In the genomic region with DNA sequence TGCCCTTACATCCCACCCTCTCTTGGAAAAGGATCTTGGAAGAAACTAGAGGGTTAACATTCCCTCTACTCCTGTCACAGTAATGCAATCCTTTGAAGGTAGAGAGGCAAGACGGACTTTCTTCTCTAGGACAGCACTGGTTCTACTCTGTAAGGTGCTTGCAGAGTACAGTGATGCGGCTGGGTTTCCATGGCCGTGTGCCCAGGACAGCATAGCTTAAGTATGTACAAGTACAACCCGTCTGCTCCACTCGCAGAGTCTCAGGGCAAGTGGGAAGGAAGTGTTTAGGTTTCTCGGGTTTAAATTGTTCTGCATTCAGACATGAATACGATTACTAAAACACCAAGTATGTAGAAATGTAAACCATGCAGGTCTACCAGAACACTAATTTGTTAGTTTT, we compare ENCODE assay signal across 19 mouse cellular contexts.
"Had no signal": no experiment of that assay in that cellular context is flagged by ENCODE, and none has a peak within 500 bp of the region (broad histone marks: within the 10 kb centered on the region; RNA-seq: fewer than 3 reads in every experiment).

No protein-coding gene starts in this region.

- H3K4me2 ChIP-seq: limb, embryonic 13.5 days; liver, embryonic 12.5 days; liver, embryonic 15.5 days; lung, embryonic 15.5 days; midbrain, embryonic 13.5 days had no signal

- H3K9me3 ChIP-seq: limb, embryonic 10.5 days; limb, embryonic 13.5 days; liver, embryonic 12.5 days; liver, embryonic 15.5 days; lung, embryonic 15.5 days; megakaryocyte, embryonic 14.5 days; midbrain, embryonic 10.5 days; midbrain, embryonic 13.5 days had no signal

- H3K27me3 ChIP-seq: limb, embryonic 13.5 days; liver, embryonic 12.5 days; liver, embryonic 15.5 days; lung, embryonic 15.5 days; megakaryocyte, embryonic 14.5 days; midbrain, embryonic 13.5 days had no signal

- H3K27ac ChIP-seq: kidney, postnatal 0 days; layer of hippocampus, adult 2 months; limb, embryonic 10.5 days; limb, embryonic 13.5 days; liver, embryonic 12.5 days; liver, embryonic 15.5 days; lung, embryonic 15.5 days; midbrain, embryonic 10.5 days; midbrain, embryonic 13.5 days had no signal

- H3K9ac ChIP-seq: limb, embryonic 13.5 days; liver, embryonic 12.5 days; liver, embryonic 15.5 days; lung, embryonic 15.5 days; midbrain, embryonic 13.5 days had no signal

- H3K4me3 ChIP-seq: layer of hippocampus, adult 2 months; limb, embryonic 10.5 days; limb, embryonic 13.5 days; liver, embryonic 12.5 days; liver, embryonic 15.5 days; lung, embryonic 15.5 days; megakaryocyte, embryonic 14.5 days; midbrain, embryonic 10.5 days; midbrain, embryonic 13.5 days had no signal

- H3K4me1 ChIP-seq: limb, embryonic 10.5 days; limb, embryonic 13.5 days; midbrain, embryonic 10.5 days; midbrain, embryonic 13.5 days had no signal

- DNase-seq: kidney, adult 9 months; kidney, postnatal 25 days; layer of hippocampus, adult 9-11 months; liver; lung, adult 18-20 months; lung, postnatal 10 days; lung, postnatal 36 days; thymus, postnatal 25 days had no signal

- ATAC-seq: liver, embryonic 12.5 days; midbrain, embryonic 13.5 days; midbrain, embryonic 16.5 days had no signal
